Mouse (Mus musculus): ENCODE results near the gene Zfp811.

The Zfp811 gene

GRCm38 (mm10) chr17:32786944-32787343 lies 22.8 kb downstream of the Zfp811 start:
- no peaks in the 10 kb centered on the region for H3K27me3 ChIP-seq (ENCODE audit: insufficient read depth, low read length)
- peaks cover 42% of the 10 kb centered on the region for H3K36me3 ChIP-seq (ENCODE audit: insufficient read depth, low read length)
- no peaks in the 10 kb centered on the region for H3K9me3 ChIP-seq (ENCODE audit: low read length)
- H3K4me3 ChIP-seq (replicated peaks; ENCODE audit: low read length): peak overlapping the region; percentile 95
- TF ChIP-seq CTCF (conservative IDR thresholded peaks at IDR 0.05; ENCODE audit: low read length) (no peak), NANOG (IDR thresholded peaks at IDR 0.05; ENCODE audit: borderline replicate concordance, low read length) (no peak), POU5F1 (IDR thresholded peaks at IDR 0.05; ENCODE audit: borderline replicate concordance, low read length) (no peak)
- H3K4me1 ChIP-seq (replicated peaks; ENCODE audit: low read depth, low read length): peaks cover 46% of the 10 kb centered on the region

DNA sequence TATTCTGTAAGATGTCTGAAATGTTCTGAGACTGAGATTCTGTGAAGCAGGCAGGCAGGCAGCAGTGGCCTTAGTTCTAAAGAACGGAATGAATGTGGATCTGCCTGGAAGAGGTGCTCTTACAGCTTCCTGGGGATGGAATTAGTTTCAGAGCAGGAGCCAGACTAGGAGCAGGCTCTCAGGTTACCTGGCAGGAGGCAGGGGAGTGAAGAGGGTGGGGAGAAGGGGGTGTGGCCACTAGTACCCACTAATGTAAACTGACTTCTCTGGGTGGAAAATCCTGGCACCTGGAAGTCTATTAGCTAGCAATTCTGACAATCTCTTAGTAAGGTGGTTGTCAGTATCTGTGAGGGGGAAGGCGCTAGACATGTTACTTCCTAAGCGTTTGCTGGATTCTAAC lies 24.1 kb downstream of the Zfp811 start:
- no peaks in the 10 kb centered on the region for H3K9me3 ChIP-seq (ENCODE audit: low read length)
- no peak overlapping the region for H3K4me3 ChIP-seq (replicated peaks; ENCODE audit: low read length)
- H3K4me1 ChIP-seq (replicated peaks; ENCODE audit: low read depth, low read length): peaks cover 46% of the 10 kb centered on the region
- H3K36me3 ChIP-seq (ENCODE audit: insufficient read depth, low read length): peaks cover 51% of the 10 kb centered on the region
- no peaks in the 10 kb centered on the region for H3K27me3 ChIP-seq (ENCODE audit: insufficient read depth, low read length)
- TF ChIP-seq CTCF (conservative IDR thresholded peaks at IDR 0.05; ENCODE audit: low read length): no peak
- no peak for TF ChIP-seq POU5F1 (IDR thresholded peaks at IDR 0.05; ENCODE audit: borderline replicate concordance, low read length)
- TF ChIP-seq NANOG (IDR thresholded peaks at IDR 0.05; ENCODE audit: borderline replicate concordance, low read length): no peak

DNA sequence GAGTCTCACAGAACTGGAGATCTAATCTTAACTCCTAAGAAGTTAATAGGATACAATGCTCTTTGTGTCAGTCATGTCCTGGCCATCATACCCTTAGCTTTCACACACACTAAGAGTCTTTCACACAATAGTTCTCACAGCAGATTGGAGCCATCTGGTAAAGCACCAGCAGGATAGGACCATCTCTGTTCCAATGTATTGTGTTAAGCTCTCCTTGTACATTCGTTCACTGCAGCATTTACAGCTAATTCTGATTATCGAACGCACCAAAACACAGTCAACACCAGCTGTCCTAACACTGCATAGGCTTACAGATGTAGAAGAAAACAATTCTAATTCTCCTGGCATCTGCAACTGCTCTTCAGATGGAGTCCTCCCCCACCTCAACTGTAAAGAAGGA lies 32.2 kb downstream of the Zfp811 start:
- H3K27me3 ChIP-seq (ENCODE audit: insufficient read depth, low read length): no peaks in the 10 kb centered on the region
- TF ChIP-seq POU5F1 (IDR thresholded peaks at IDR 0.05; ENCODE audit: borderline replicate concordance, low read length): no peak
- no peak for TF ChIP-seq CTCF (conservative IDR thresholded peaks at IDR 0.05; ENCODE audit: low read length)
- TF ChIP-seq NANOG (IDR thresholded peaks at IDR 0.05; ENCODE audit: borderline replicate concordance, low read length): no peak
- H3K4me3 ChIP-seq (replicated peaks; ENCODE audit: low read length): no peak overlapping the region
- no peaks in the 10 kb centered on the region for H3K9me3 ChIP-seq (ENCODE audit: low read length)
- peaks cover 87% of the 10 kb centered on the region for H3K36me3 ChIP-seq (ENCODE audit: insufficient read depth, low read length)
- H3K4me1 ChIP-seq (replicated peaks; ENCODE audit: low read depth, low read length): peaks cover 24% of the 10 kb centered on the region; the same call in 1 of the 2 replicates

- H3K4me3 ChIP-seq (replicated peaks; ENCODE audit: low read length): no peak overlapping the region
- peaks cover 30% of the 10 kb centered on the region for H3K4me1 ChIP-seq (replicated peaks; ENCODE audit: low read depth, low read length)
- no peaks in the 10 kb centered on the region for H3K9me3 ChIP-seq (ENCODE audit: low read length)
- peak; percentile 41 for TF ChIP-seq CTCF (conservative IDR thresholded peaks at IDR 0.05; ENCODE audit: low read length)
- no peak for TF ChIP-seq NANOG (IDR thresholded peaks at IDR 0.05; ENCODE audit: borderline replicate concordance, low read length)
- H3K36me3 ChIP-seq (ENCODE audit: insufficient read depth, low read length): peaks cover 95% of the 10 kb centered on the region
- no peaks in the 10 kb centered on the region for H3K27me3 ChIP-seq (ENCODE audit: insufficient read depth, low read length)
These were observed 38.5 kb downstream of the Zfp811 start for GRCm38 (mm10) chr17:32771213-32771612.

DNA sequence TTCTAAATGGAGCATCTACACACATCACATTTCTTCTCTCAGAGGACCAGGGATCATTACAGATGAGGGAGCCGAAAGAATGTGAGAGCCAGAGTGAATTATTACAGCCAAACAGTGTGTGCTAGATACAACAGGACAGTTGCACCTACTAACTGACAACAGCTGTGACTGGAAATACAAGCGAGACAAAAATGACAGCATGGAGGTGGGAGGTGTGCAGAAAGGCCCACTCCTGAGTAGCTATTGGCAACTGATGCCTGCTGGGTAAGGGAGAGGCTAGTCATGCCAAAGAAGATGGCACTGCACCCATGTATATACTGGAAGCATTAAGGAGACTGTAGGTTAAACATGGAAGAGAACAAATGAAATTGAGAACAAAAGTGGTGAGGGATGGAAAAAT lies 43.3 kb downstream of the Zfp811 start:
- TF ChIP-seq POU5F1 (IDR thresholded peaks at IDR 0.05; ENCODE audit: borderline replicate concordance, low read length) (no peak), CTCF (conservative IDR thresholded peaks at IDR 0.05; ENCODE audit: low read length) (no peak), NANOG (IDR thresholded peaks at IDR 0.05; ENCODE audit: borderline replicate concordance, low read length) (no peak)

DNA sequence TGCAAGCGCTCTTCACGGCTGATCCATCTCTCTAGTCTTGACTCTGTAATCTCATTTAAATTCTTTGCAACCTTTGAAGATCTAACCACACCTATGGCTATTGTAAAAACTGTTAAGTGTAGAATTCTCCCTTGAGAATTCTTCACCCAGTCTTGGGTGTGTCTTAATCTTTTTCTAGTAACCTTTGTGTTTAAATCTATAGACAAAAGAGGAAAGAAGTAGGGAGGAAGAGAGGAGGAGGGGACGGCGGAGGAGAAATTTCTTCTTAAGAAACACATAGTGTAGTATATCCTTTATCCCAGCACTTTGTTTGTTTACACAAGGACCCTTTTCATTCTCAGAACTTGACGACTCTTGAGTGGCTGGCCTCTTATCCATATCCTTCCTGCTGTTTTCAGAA lies 52.4 kb downstream of the Zfp811 start:
- peaks cover 39% of the 10 kb centered on the region for H3K4me1 ChIP-seq (replicated peaks; ENCODE audit: low read depth, low read length)
- H3K4me3 ChIP-seq (replicated peaks; ENCODE audit: low read length): no peak overlapping the region
- no peaks in the 10 kb centered on the region for H3K36me3 ChIP-seq (ENCODE audit: insufficient read depth, low read length)
- H3K9me3 ChIP-seq (ENCODE audit: low read length): peaks cover 6% of the 10 kb centered on the region; the same call in 1 of the 2 replicates
- TF ChIP-seq NANOG (IDR thresholded peaks at IDR 0.05; ENCODE audit: borderline replicate concordance, low read length) (peak; percentile 65), CTCF (conservative IDR thresholded peaks at IDR 0.05; ENCODE audit: low read length) (no peak)
- H3K27me3 ChIP-seq (ENCODE audit: insufficient read depth, low read length): no peaks in the 10 kb centered on the region

More for the DNA sequence above, 43.3 kb downstream of the Zfp811 start:
- Histone ChIP-seq H3K4me3 (replicated peaks; ENCODE audit: low read length) (no peak overlapping the region), H3K4me1 (replicated peaks; ENCODE audit: low read depth, low read length) (peaks cover 11% of the 10 kb centered on the region), H3K36me3 (ENCODE audit: insufficient read depth, low read length) (peaks cover 73% of the 10 kb centered on the region), H3K27me3 (ENCODE audit: insufficient read depth, low read length) (no peaks in the 10 kb centered on the region), H3K9me3 (ENCODE audit: low read length) (peaks cover 25% of the 10 kb centered on the region)

GRCm38 (mm10) chr17:32753634-32754033 lies 56.1 kb downstream of the Zfp811 start:
- peak overlapping the region; percentile 45 for H3K4me3 ChIP-seq (replicated peaks; ENCODE audit: low read length)
- H3K4me1 ChIP-seq (replicated peaks; ENCODE audit: low read depth, low read length): peaks cover 43% of the 10 kb centered on the region
- no peaks in the 10 kb centered on the region for H3K36me3 ChIP-seq (ENCODE audit: insufficient read depth, low read length)
- TF ChIP-seq NANOG (IDR thresholded peaks at IDR 0.05; ENCODE audit: borderline replicate concordance, low read length) (no peak), CTCF (conservative IDR thresholded peaks at IDR 0.05; ENCODE audit: low read length) (peak; percentile 14; the same call in 1 of the 2 replicates)
- H3K27me3 ChIP-seq (ENCODE audit: insufficient read depth, low read length): no peaks in the 10 kb centered on the region
- H3K9me3 ChIP-seq (ENCODE audit: low read length): no peaks in the 10 kb centered on the region

DNA sequence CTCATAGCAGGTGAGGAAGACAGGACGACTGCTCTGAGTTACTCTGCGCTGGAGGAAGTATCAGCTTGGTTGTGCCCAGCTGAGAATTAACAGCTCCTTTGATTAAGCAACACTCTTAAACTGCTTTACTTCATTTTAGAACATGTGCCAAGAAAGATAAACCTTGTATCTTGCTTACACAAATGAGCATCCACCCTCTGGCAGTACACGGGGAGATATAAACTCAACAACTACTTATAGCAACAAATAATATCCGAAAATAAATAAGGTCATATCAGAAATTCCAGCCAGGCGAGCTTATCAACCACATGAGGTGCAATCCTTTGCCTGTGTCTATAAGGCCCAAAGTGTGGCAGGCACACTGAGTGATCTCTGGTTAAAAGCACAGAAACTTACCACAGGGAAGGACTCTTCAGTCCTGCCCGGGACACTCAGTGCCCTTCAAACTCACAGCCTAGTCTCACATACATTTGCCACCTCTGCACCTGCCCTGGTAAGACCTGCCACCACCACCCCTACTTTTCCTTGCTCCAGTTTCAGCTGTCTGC lies 56.8 kb downstream of the Zfp811 start:
- no peak for TF ChIP-seq CTCF (conservative IDR thresholded peaks at IDR 0.05; ENCODE audit: low read length)
- TF ChIP-seq NANOG (IDR thresholded peaks at IDR 0.05; ENCODE audit: borderline replicate concordance, low read length): no peak
- TF ChIP-seq POU5F1 (IDR thresholded peaks at IDR 0.05; ENCODE audit: borderline replicate concordance, low read length): no peak
- Histone ChIP-seq H3K9me3 (ENCODE audit: low read length) (no peaks in the 10 kb centered on the region), H3K4me1 (replicated peaks; ENCODE audit: low read depth, low read length) (peaks cover 39% of the 10 kb centered on the region), H3K36me3 (ENCODE audit: insufficient read depth, low read length) (no peaks in the 10 kb centered on the region), H3K27me3 (ENCODE audit: insufficient read depth, low read length) (no peaks in the 10 kb centered on the region), H3K4me3 (replicated peaks; ENCODE audit: low read length) (no peak overlapping the region)

DNA sequence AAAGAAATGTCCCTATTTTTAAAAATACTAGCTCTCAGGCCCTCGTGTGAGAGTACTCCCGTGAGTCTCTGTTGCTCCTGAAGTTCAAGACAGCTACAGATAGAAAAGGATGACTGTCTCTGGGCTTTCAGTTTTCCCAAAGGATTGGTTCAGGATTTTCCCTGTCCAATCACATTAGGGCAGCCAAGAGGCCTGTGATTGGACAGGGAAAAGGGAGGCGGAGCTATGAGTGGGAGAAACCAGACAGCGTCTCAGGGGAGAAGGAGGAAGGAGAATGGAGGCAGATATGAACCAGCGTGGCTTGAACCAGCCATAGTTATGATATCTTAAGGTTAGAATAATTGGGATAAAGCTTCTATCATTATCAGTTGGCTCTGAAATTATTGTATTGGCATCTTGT lies 59.1 kb downstream of the Zfp811 start:
- H3K4me1 ChIP-seq (replicated peaks; ENCODE audit: low read depth, low read length): peaks cover 34% of the 10 kb centered on the region
- H3K36me3 ChIP-seq (ENCODE audit: insufficient read depth, low read length): no peaks in the 10 kb centered on the region
- no peak overlapping the region for H3K4me3 ChIP-seq (replicated peaks; ENCODE audit: low read length)
- TF ChIP-seq NANOG (IDR thresholded peaks at IDR 0.05; ENCODE audit: borderline replicate concordance, low read length) (no peak), CTCF (conservative IDR thresholded peaks at IDR 0.05; ENCODE audit: low read length) (no peak), POU5F1 (IDR thresholded peaks at IDR 0.05; ENCODE audit: borderline replicate concordance, low read length) (no peak)
- no peaks in the 10 kb centered on the region for H3K27me3 ChIP-seq (ENCODE audit: insufficient read depth, low read length)
- no peaks in the 10 kb centered on the region for H3K9me3 ChIP-seq (ENCODE audit: low read length)

All from E14TG2a.4 (cell line).